In the genomic region with DNA sequence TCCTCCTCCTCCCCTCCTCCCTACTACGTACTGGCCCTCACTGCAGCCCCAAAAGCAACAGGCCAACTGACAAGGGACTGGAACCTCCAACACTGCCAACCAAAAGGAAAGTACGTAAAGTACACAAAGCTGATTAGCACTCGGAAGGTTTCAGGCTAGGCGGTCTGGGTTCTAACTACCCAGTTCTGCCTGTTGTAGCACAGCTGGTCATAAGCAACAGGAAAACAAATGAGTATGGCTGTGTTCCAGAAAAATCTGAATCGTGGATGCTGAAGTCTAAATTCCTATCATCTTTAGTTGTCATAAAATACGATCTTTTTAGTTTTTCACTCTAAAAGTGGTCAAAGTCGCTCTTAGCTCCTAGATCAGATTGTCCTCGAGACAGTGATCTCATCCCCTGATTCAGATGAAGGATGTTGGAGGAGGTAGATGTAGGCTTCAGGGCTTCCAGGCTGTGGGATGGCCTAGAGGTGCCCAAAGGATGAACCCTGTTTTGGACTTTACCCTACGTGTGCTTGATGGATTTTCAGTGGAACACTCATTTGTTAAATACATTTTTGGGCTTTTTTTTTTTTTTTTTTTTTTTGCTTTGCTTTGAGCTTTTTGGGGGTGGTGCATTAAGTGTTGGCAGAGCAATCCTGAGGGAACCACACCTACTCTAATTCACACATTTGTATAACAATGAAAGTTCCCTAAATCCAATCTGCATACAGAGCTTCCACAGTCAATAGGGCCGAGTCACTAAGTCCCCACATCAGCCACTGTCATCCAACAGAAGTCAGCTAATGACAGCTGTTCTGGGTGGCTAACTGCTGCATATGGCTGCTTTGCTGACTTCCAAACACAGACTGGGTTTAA, we compare ENCODE assay signal across 20 mouse cellular contexts. TPM values are rescaled to one million over a fixed set of nuclear protein-coding genes. Genes with fewer than 3 reads are reported as not detected.
DNase-seq lines count a peak whose midpoint lies in the region; ATAC-seq lines count a peak whose summit lies in the region.
"Had no signal": no experiment of that assay in that cellular context is flagged by ENCODE, and none has a peak within 500 bp of the region (broad histone marks: within the 10 kb centered on the region; RNA-seq: fewer than 3 reads in every experiment).

No protein-coding gene starts in this region.

- no peak for DNase-seq in forebrain, embryonic 10.5 days (ENCODE audit: extremely low spot score, low spot score)
- DNase-seq in kidney, postnatal 10 days: no peak
- peak; percentile 16 for DNase-seq in 3T3-L1 (ENCODE audit: low read depth, low spot score)
- DNase-seq in ZHBTc4 (ENCODE audit: low read depth, low spot score): peak; percentile 71
- DNase-seq in frontal cortex, postnatal 10 days (ENCODE audit: low spot score in 2 of 2): no peak
- DNase-seq: adrenal gland, postnatal 10 days; cerebellum, postnatal 10 days; forebrain, postnatal 0 days; layer of hippocampus, postnatal 36 days; liver; liver, postnatal 0 days; lung, postnatal 4 days; retina, postnatal 1 day; thymus, postnatal 14 days had no signal

- no peak overlapping the region for H3K4me3 ChIP-seq in forebrain, embryonic 10.5 days
- H3K4me3 ChIP-seq in forebrain, embryonic 16.5 days (replicated peaks; ENCODE audit: low read length): no peak overlapping the region
- H3K4me3 ChIP-seq in kidney, embryonic 16.5 days (ENCODE audit: low read length): no peak overlapping the region
- H3K4me3 ChIP-seq: heart, embryonic 10.5 days had no signal

- H3K27me3 ChIP-seq in forebrain, embryonic 10.5 days (ENCODE audit: poor library complexity, severe bottlenecking): peaks cover 17% of the 10 kb centered on the region
- H3K27me3 ChIP-seq in forebrain, embryonic 16.5 days (replicated peaks; ENCODE audit: control insufficient read depth, insufficient read depth, low read length): no peaks in the 10 kb centered on the region
- no peaks in the 10 kb centered on the region for H3K27me3 ChIP-seq in kidney, embryonic 16.5 days (ENCODE audit: insufficient read depth, low read length)

- no peak for ATAC-seq in forebrain, embryonic 16.5 days
- ATAC-seq in kidney, embryonic 16.5 days (ENCODE audit: low FRiP score, low TSS enrichment): no peak
- no peak for ATAC-seq in granulocyte monocyte progenitor cell, adult 5-6 weeks (replicated peaks; ENCODE audit: poor library complexity, severe bottlenecking)
- ATAC-seq: activated CD4-positive, CD25-positive, alpha-beta regulatory T cell, adult 4 months; forebrain, postnatal 0 days; liver, postnatal 0 days had no signal

- WGBS in forebrain, embryonic 10.5 days: 69% methylated on average over 9 of the region's 10 CpGs
- 67% methylated on average over 9 of the region's 10 CpGs for WGBS in forebrain, embryonic 16.5 days
- 61% methylated on average over 9 of the region's 10 CpGs for WGBS in kidney, embryonic 16.5 days

- H3K36me3 ChIP-seq in forebrain, embryonic 10.5 days (replicated peaks): no peaks in the 10 kb centered on the region
- H3K36me3 ChIP-seq in forebrain, embryonic 16.5 days (ENCODE audit: control insufficient read depth, insufficient read depth): no peaks in the 10 kb centered on the region
- no peaks in the 10 kb centered on the region for H3K36me3 ChIP-seq in kidney, embryonic 16.5 days (ENCODE audit: insufficient read depth, low read length)
- H3K36me3 ChIP-seq: heart, embryonic 10.5 days had no signal

- H3K4me2 ChIP-seq in forebrain, embryonic 16.5 days (ENCODE audit: low read length): no peak overlapping the region
- no peak overlapping the region for H3K4me2 ChIP-seq in kidney, embryonic 16.5 days (replicated peaks; ENCODE audit: low read depth, low read length)
- H3K4me2 ChIP-seq: midbrain, embryonic 11.5 days had no signal

- H3K9ac ChIP-seq in forebrain, embryonic 16.5 days (replicated peaks; ENCODE audit: low read depth, low read length): no peak overlapping the region
- H3K9ac ChIP-seq in kidney, embryonic 16.5 days (replicated peaks; ENCODE audit: low read length): no peak overlapping the region
- H3K9ac ChIP-seq: forebrain, postnatal 0 days; liver, postnatal 0 days had no signal

- H3K4me1 ChIP-seq in forebrain, embryonic 10.5 days: peaks cover 50% of the 10 kb centered on the region
- H3K4me1 ChIP-seq in forebrain, embryonic 16.5 days (replicated peaks; ENCODE audit: control insufficient read depth, insufficient read depth, low read length): peaks cover 11% of the 10 kb centered on the region
- H3K4me1 ChIP-seq in kidney, embryonic 16.5 days (ENCODE audit: insufficient read depth, low read length): peaks cover 38% of the 10 kb centered on the region

- H3K9me3 ChIP-seq in forebrain, embryonic 10.5 days: no peaks in the 10 kb centered on the region
- H3K9me3 ChIP-seq in forebrain, embryonic 16.5 days (ENCODE audit: control insufficient read depth, low read length): no peaks in the 10 kb centered on the region
- no peaks in the 10 kb centered on the region for H3K9me3 ChIP-seq in kidney, embryonic 16.5 days (ENCODE audit: low read length)
- H3K9me3 ChIP-seq: heart, embryonic 10.5 days had no signal

- H3K27ac ChIP-seq in forebrain, embryonic 10.5 days: peak overlapping the region; percentile 51; the same call in 1 of the 2 replicates
- H3K27ac ChIP-seq in forebrain, embryonic 16.5 days (ENCODE audit: low read length): no peak overlapping the region
- peak overlapping the region; percentile 54 for H3K27ac ChIP-seq in kidney, embryonic 16.5 days (ENCODE audit: low read length)
- H3K27ac ChIP-seq: heart, embryonic 10.5 days had no signal

RNA-seq across cellular contexts. Expression of gene Fzd7, which starts 55.6 kb away (rescaled TPM):
- polyA plus RNA-seq in forebrain, embryonic 10.5 days (2016; fragmentation: Nextera tagmentation; extraction: Ambion mirVana): 9.4 and 9.6 TPM in 2 replicates
- 2.7 and 3.4 TPM in 2 replicates for polyA plus RNA-seq in forebrain, embryonic 16.5 days (2015; fragmentation: Nextera tagmentation; extraction: Ambion mirVana)
- 16.0 and 18.2 TPM in 2 replicates for polyA plus RNA-seq in kidney, embryonic 16.5 days (2015; fragmentation: Nextera tagmentation; extraction: Ambion mirVana)
- total RNA-seq in granulocyte monocyte progenitor cell, adult 5-6 weeks (2014; fragmentation: Nextera tagmentation): 4.3 and 4.9 TPM in 2 replicates
- total RNA-seq in granulocyte monocyte progenitor cell, adult 5-6 weeks (2017): 2.8 and 4.6 TPM in 2 replicates
- polyA plus RNA-seq: activated CD4-positive, CD25-positive, alpha-beta regulatory T cell, adult 4 months had no signal

Comparison
In these comparisons a context has a peak if more than half of its experiments do, and no peak if none do; other contexts are left out.
1. DNase-seq: peak in 3T3-L1 (single experiment) and ZHBTc4 (single experiment); none in forebrain, embryonic 10.5 days (single experiment), kidney, postnatal 10 days (single experiment) and frontal cortex, postnatal 10 days (0 of 2).